Mouse (Mus musculus) heart, postnatal 14 days (tissue): Measurements from ENCODE around the gene Dnajc24. TPM values are rescaled to one million over a fixed set of nuclear protein-coding genes. Genes with fewer than 3 reads are reported as not detected.

Experiments used
- DNase-seq, 2 experiments: peaks; one replicate each; pipeline ENCODE4 v3.0.0; 2021 to 2022
- intact Hi-C: fragments of 180-260 bp; cut with DNase I; formaldehyde crosslinking; loops from one replicate; pipeline ENCODE4 v1.15.1; 2025
- long read RNA-seq, 2 experiments: library from polyadenylated mRNA; stranded (forward); transcript quantifications; one replicate each; pipeline ENCODE4 v2.0.0; 2021
- total RNA-seq, 2 experiments: library from RNA; stranded (reverse); gene quantifications; 2 replicates each; pipeline ENCODE4 v1.2.3; 2021

Dnajc24 gene
- total RNA-seq = 10 to 100 TPM; 10.5 to 15.2 TPM
- long read RNA-seq, experiment 1, transcript Dnajc24-201 (5 exons, 1,197 nt) = major isoform, 10 of 17 reads
- long read RNA-seq, experiment 1, partial matches to known transcripts = 1 of 17 reads
- long read RNA-seq, experiment 1, other reads (novel, unspliced or antisense) = 5 of 17 reads
- long read RNA-seq, experiment 2, transcript Dnajc24-201 (5 exons, 1,197 nt) = major isoform, 15 of 18 reads
- long read RNA-seq, experiment 2, partial matches to known transcripts = 0 of 18 reads
- long read RNA-seq, experiment 2, other reads (novel, unspliced or antisense) = 2 of 18 reads

- intact Hi-C loops = loop anchor here (5.0 kb wide), 1 partner anchor 96 kb away; no protein-coding TSS in a partner anchor
- peak; percentile 84 to 91 for DNase-seq
Measured at GRCm38 (mm10) chr2:106002835-106003739, at the start of gene Dnajc24. TSS of gene Dnajc24 (minus strand) at chr2:106003549.

- no peak for DNase-seq
- intact Hi-C loops = no loop called here
Measured at GRCm38 (mm10) chr2:106046686-106047085, 43.3 kb upstream of the Dnajc24 start.

- no peak for DNase-seq
- intact Hi-C loops = no loop called here
Measured at GRCm38 (mm10) chr2:106042495-106042894, 39.1 kb upstream of the Dnajc24 start.

GRCm38 (mm10) chr2:106041961-106042360 is 38.6 kb upstream of the Dnajc24 start:
- intact Hi-C loops = no loop called here

GRCm38 (mm10) chr2:106038286-106038685 is 34.9 kb upstream of the Dnajc24 start:
- intact Hi-C loops = no loop called here

More at GRCm38 (mm10) chr2:106041961-106042360, 38.6 kb upstream of the Dnajc24 start:
- DNase-seq = no peak

GRCm38 (mm10) chr2:106024895-106025294 is 21.5 kb upstream of the Dnajc24 start:
- intact Hi-C loops = no loop called here
- no peak for DNase-seq

More at GRCm38 (mm10) chr2:106038286-106038685, 34.9 kb upstream of the Dnajc24 start:
- DNase-seq = peak in 1 of 2 experiments; percentile 2

GRCm38 (mm10) chr2:106008415-106008814 is 5.1 kb upstream of the Dnajc24 start:
- no peak for DNase-seq
- intact Hi-C loops = no loop called here

GRCm38 (mm10) chr2:105987999-105988398 is 15.3 kb downstream of the Dnajc24 start:
- DNase-seq = no peak
- intact Hi-C loops = loop anchor here (5.0 to 10.0 kb wide), 2 partner anchors 303 to 371 kb away; no protein-coding TSS in a partner anchor

- intact Hi-C loops = loop anchor here (5.0 to 10.0 kb wide), 2 partner anchors 302 to 370 kb away; no protein-coding TSS in a partner anchor
Measured at GRCm38 (mm10) chr2:105987131-105987530, 16.2 kb downstream of the Dnajc24 start.

GRCm38 (mm10) chr2:105985206-105985605 is 18.1 kb downstream of the Dnajc24 start:
- DNase-seq = no peak
- intact Hi-C loops = loop anchor here (5.0 to 10.0 kb wide), 2 partner anchors 300 to 368 kb away; no protein-coding TSS in a partner anchor

More at GRCm38 (mm10) chr2:105987131-105987530, 16.2 kb downstream of the Dnajc24 start:
- no peak for DNase-seq

- intact Hi-C loops = no loop called here
- DNase-seq = no peak
Measured at GRCm38 (mm10) chr2:105978065-105978464, 25.3 kb downstream of the Dnajc24 start.

GRCm38 (mm10) chr2:105973941-105974340 is 29.4 kb downstream of the Dnajc24 start:
- DNase-seq = no peak
- intact Hi-C loops = no loop called here

- no peak for DNase-seq
- intact Hi-C loops = no loop called here
Measured at GRCm38 (mm10) chr2:105963447-105963846, 39.9 kb downstream of the Dnajc24 start.

GRCm38 (mm10) chr2:105953862-105954261 is 49.5 kb downstream of the Dnajc24 start:
- no peak for DNase-seq
- intact Hi-C loops = no loop called here

GRCm38 (mm10) chr2:105951350-105951940 is 51.9 kb downstream of the Dnajc24 start:
- intact Hi-C loops = no loop called here
- DNase-seq = no peak

GRCm38 (mm10) chr2:105950131-105950530 is 53.2 kb downstream of the Dnajc24 start:
- intact Hi-C loops = no loop called here
- DNase-seq = no peak

- intact Hi-C loops = no loop called here
- no peak for DNase-seq
Measured at GRCm38 (mm10) chr2:105917623-105918346, 85.6 kb downstream of the Dnajc24 start.
